Mouse (Mus musculus) T-helper 2 cell (primary cell): Measurements from ENCODE around the gene Rhof.

Experiments
- in situ Hi-C: fragments of 300-600 bp; cut with MboI, MseI; formaldehyde crosslinking; loops from one replicate; pipeline ENCODE4 v1.15.1; 2025; ENCODE audit warnings: high pct_unique_total_duplicates

Gene Rhof

GRCm38 (mm10) chr5:123132308-123133071 lies at the start of gene Rhof:
TSS of gene Rhof (minus strand) at chr5:123132692.
- in situ Hi-C loops, result loop anchor here (10.0 to 25.0 kb wide), 4 partner anchors 995 to 1745 kb away; partner anchors contain the start of genes Ccdc63, Kmt5a, Naa25 and Rilpl1

GRCm38 (mm10) chr5:123181536-123181935 lies 49.0 kb upstream of the Rhof start:
- in situ Hi-C loops, result loop anchor here (5.0 to 10.0 kb wide), 2 partner anchors 96 to 427 kb away; no protein-coding TSS in a partner anchor

- in situ Hi-C loops, result loop anchor here (5.0 to 10.0 kb wide), 2 partner anchors 97 to 426 kb away; no protein-coding TSS in a partner anchor
These were observed 47.9 kb upstream of the Rhof start for GRCm38 (mm10) chr5:123180390-123180789.

- in situ Hi-C loops, result loop anchor here (5.0 kb wide), 1 partner anchor 76 kb away; no protein-coding TSS in a partner anchor
These were observed 46.3 kb upstream of the Rhof start for GRCm38 (mm10) chr5:123178792-123179191.

GRCm38 (mm10) chr5:123171646-123172350 lies 39.3 kb upstream of the Rhof start:
- in situ Hi-C loops, result no loop called here

- in situ Hi-C loops, result no loop called here
These were observed 37.9 kb upstream of the Rhof start for GRCm38 (mm10) chr5:123170365-123170764.

- in situ Hi-C loops, result no loop called here
These were observed 36.8 kb upstream of the Rhof start, which contains the start of gene Psmd9 for GRCm38 (mm10) chr5:123169284-123169683. TSS of gene Psmd9 (plus strand) at chr5:123169413.

GRCm38 (mm10) chr5:123167591-123167990 lies 35.1 kb upstream of the Rhof start:
- in situ Hi-C loops, result no loop called here

GRCm38 (mm10) chr5:123166437-123166836 lies 33.9 kb upstream of the Rhof start:
- in situ Hi-C loops, result no loop called here

GRCm38 (mm10) chr5:123162942-123163341 lies 30.4 kb upstream of the Rhof start:
- in situ Hi-C loops, result no loop called here

- in situ Hi-C loops, result no loop called here
These were observed 27.8 kb upstream of the Rhof start for GRCm38 (mm10) chr5:123160341-123160740.

- in situ Hi-C loops, result loop anchor here (5.0 kb wide), 1 partner anchor 48 kb away; no protein-coding TSS in a partner anchor
These were observed 27.4 kb upstream of the Rhof start for GRCm38 (mm10) chr5:123159866-123160265.

GRCm38 (mm10) chr5:123159446-123159845 lies 27.0 kb upstream of the Rhof start:
- in situ Hi-C loops, result loop anchor here (5.0 kb wide), 1 partner anchor 47 kb away; no protein-coding TSS in a partner anchor

- in situ Hi-C loops, result loop anchor here (5.0 kb wide), 1 partner anchor 46 kb away; no protein-coding TSS in a partner anchor
These were observed 25.5 kb upstream of the Rhof start for GRCm38 (mm10) chr5:123157972-123158371.

GRCm38 (mm10) chr5:123156763-123157162 lies 24.3 kb upstream of the Rhof start:
- in situ Hi-C loops, result loop anchor here (5.0 kb wide), 1 partner anchor 44 kb away; no protein-coding TSS in a partner anchor

GRCm38 (mm10) chr5:123155425-123155824 lies 22.9 kb upstream of the Rhof start:
- in situ Hi-C loops, result loop anchor here (5.0 kb wide), 1 partner anchor 43 kb away; no protein-coding TSS in a partner anchor

GRCm38 (mm10) chr5:123152901-123153300 lies 20.4 kb upstream of the Rhof start:
- in situ Hi-C loops, result loop anchor here (5.0 kb wide), 1 partner anchor 76 kb away; no protein-coding TSS in a partner anchor

- in situ Hi-C loops, result loop anchor here (5.0 kb wide), 1 partner anchor 75 kb away; no protein-coding TSS in a partner anchor
These were observed 19.3 kb upstream of the Rhof start for GRCm38 (mm10) chr5:123151707-123152362.

- in situ Hi-C loops, result loop anchor here (5.0 kb wide), 1 partner anchor 74 kb away; no protein-coding TSS in a partner anchor
These were observed 18.6 kb upstream of the Rhof start for GRCm38 (mm10) chr5:123151077-123151476.

- in situ Hi-C loops, result loop anchor here (5.0 kb wide), 1 partner anchor 73 kb away; no protein-coding TSS in a partner anchor
These were observed 18.1 kb upstream of the Rhof start for GRCm38 (mm10) chr5:123150641-123151040.
